Mouse (Mus musculus) kidney, postnatal 0 days (tissue): ENCODE measurements around the gene Cacnb4. TPM values are rescaled to one million over a fixed set of nuclear protein-coding genes. Genes with fewer than 3 reads are reported as not detected.

ENCODE experiments used
- ATAC-seq: fragments of 200-750 bp; cut with Nextera tagmentation; replicated peaks from 2 replicates; pipeline ENCODE4 v1.8.0; 2017; ENCODE audit warnings: low read depth, moderate number of reproducible peaks, moderate TSS enrichment, moderate library complexity; ENCODE audit not compliant: low FRiP score
- DNase-seq: peaks from one replicate; pipeline ENCODE4 v3.0.0-alpha.2; 2016; ENCODE audit warnings: low spot score
- H3K27ac ChIP-seq: fragments of 300-500 bp; sonication (generic); 2 replicates; pipeline ENCODE4 v1.5.1; 2014; ENCODE audit warnings: mild to moderate bottlenecking
- H3K27me3 ChIP-seq: fragments of 300-500 bp; sonication (generic); 2 replicates; pipeline ENCODE4 v1.6.1; 2014; ENCODE audit warnings: low read length, mixed read lengths; ENCODE audit not compliant: insufficient read depth
- H3K36me3 ChIP-seq: fragments of 300-500 bp; sonication (generic); 2 replicates; pipeline ENCODE4 v1.6.1; 2014; ENCODE audit warnings: low read length, mixed read lengths; ENCODE audit not compliant: insufficient read depth
- H3K4me1 ChIP-seq: fragments of 300-500 bp; sonication (generic); replicated peaks from 2 replicates; pipeline ENCODE4 v1.6.1; 2014; ENCODE audit warnings: antibody characterized with exemption, low read length, mixed read lengths; ENCODE audit not compliant: insufficient read depth
- H3K4me2 ChIP-seq: fragments of 300-500 bp; sonication (generic); 2 replicates; pipeline ENCODE4 v1.6.1; 2014; ENCODE audit warnings: mild to moderate bottlenecking, low read length, moderate library complexity, mixed read lengths
- H3K4me3 ChIP-seq: fragments of 300-500 bp; sonication (generic); replicated peaks from 2 replicates; pipeline ENCODE4 v1.5.1; 2014; ENCODE audit warnings: low read depth, low read length
- H3K9ac ChIP-seq: fragments of 300-500 bp; sonication (generic); 2 replicates; pipeline ENCODE4 v1.6.1; 2014; ENCODE audit warnings: low read depth, low read length
- H3K9me3 ChIP-seq: fragments of 300-500 bp; sonication (generic); replicated peaks from 2 replicates; pipeline ENCODE4 v1.6.1; 2016; ENCODE audit warnings: low read length, inconsistent platforms, mixed read lengths
- CTCF ChIP-seq: IDR thresholded peaks from 2 replicates; pipeline ENCODE4 v1.5.1; 2016; ENCODE audit warnings: antibody characterized with exemption, low read depth, mild to moderate bottlenecking, moderate library complexity
- WGBS: fragments of 180-500 bp; shearing (Covaris S2); extraction: QIAGEN DNeasy Blood & Tissue Kit; methylation state at CpG from one replicate; pipeline ENCODE4 v1.1.7; 2014; 5-methylcytosine and 5-hydroxymethylcytosine counted together
- polyA plus RNA-seq: library from polyadenylated mRNA; unstranded; fragments of >200 nt; fragmentation: Nextera tagmentation; extraction: Ambion mirVana; gene quantifications from 2 replicates; pipeline ENCODE4 v1.2.1, GENCODE M21; 2015

Gene Cacnb4
- polyA plus RNA-seq, 1 experiment from 2014 or later = 2.0 TPM

- ATAC-seq (no peak), DNase-seq (no peak)
- Histone ChIP-seq H3K27ac (no peak overlapping the region), H3K27me3 (no peaks in the 10 kb centered on the region), H3K9me3 (no peaks in the 10 kb centered on the region), H3K4me1 (no peaks in the 10 kb centered on the region), H3K9ac (no peak overlapping the region), H3K4me3 (no peak overlapping the region), H3K4me2 (no peak overlapping the region), H3K36me3 (no peaks in the 10 kb centered on the region)
- 65% methylated on average over 7 of the region's 7 CpGs for WGBS
- no peak for TF ChIP-seq CTCF
Measured at GRCm38 (mm10) chr2:52561137-52561536, 115.5 kb downstream of the Cacnb4 start.

GRCm38 (mm10) chr2:52560266-52560665, 116.4 kb downstream of the Cacnb4 start:
- Histone ChIP-seq H3K27ac (no peak overlapping the region), H3K9ac (no peak overlapping the region), H3K4me3 (no peak overlapping the region), H3K27me3 (no peaks in the 10 kb centered on the region), H3K4me1 (no peaks in the 10 kb centered on the region), H3K9me3 (no peaks in the 10 kb centered on the region), H3K4me2 (no peak overlapping the region), H3K36me3 (no peaks in the 10 kb centered on the region)
- 84% methylated on average over 2 of the region's 2 CpGs for WGBS
- TF ChIP-seq CTCF = no peak
- no peak for ATAC-seq
- DNase-seq = no peak

- DNase-seq (no peak), ATAC-seq (no peak)
- H3K27me3 ChIP-seq = no peaks in the 10 kb centered on the region
- H3K4me3 ChIP-seq = no peak overlapping the region
- 41% methylated on average over 8 of the region's 8 CpGs for WGBS
- H3K9me3 ChIP-seq = no peaks in the 10 kb centered on the region
- no peaks in the 10 kb centered on the region for H3K4me1 ChIP-seq
- no peak overlapping the region for H3K9ac ChIP-seq
- H3K4me2 ChIP-seq = no peak overlapping the region
- no peak for TF ChIP-seq CTCF
- no peak overlapping the region for H3K27ac ChIP-seq
- H3K36me3 ChIP-seq = no peaks in the 10 kb centered on the region
Measured at GRCm38 (mm10) chr2:52558411-52558810, 118.2 kb downstream of the Cacnb4 start.

GRCm38 (mm10) chr2:52557503-52558275, 118.9 kb downstream of the Cacnb4 start:
- ATAC-seq (no peak), DNase-seq (no peak)
- WGBS = 64% methylated on average over 12 of the region's 12 CpGs
- Histone ChIP-seq H3K4me3 (no peak overlapping the region), H3K4me2 (no peak overlapping the region), H3K9me3 (no peaks in the 10 kb centered on the region), H3K9ac (no peak overlapping the region), H3K4me1 (no peaks in the 10 kb centered on the region), H3K36me3 (no peaks in the 10 kb centered on the region), H3K27ac (no peak overlapping the region), H3K27me3 (no peaks in the 10 kb centered on the region)
- TF ChIP-seq CTCF = no peak

- DNase-seq (no peak), ATAC-seq (no peak)
- H3K4me2 ChIP-seq = no peak overlapping the region
- no peaks in the 10 kb centered on the region for H3K36me3 ChIP-seq
- H3K27ac ChIP-seq = no peak overlapping the region
- H3K4me3 ChIP-seq = no peak overlapping the region
- H3K4me1 ChIP-seq = no peaks in the 10 kb centered on the region
- no peak overlapping the region for H3K9ac ChIP-seq
- no peaks in the 10 kb centered on the region for H3K9me3 ChIP-seq
- H3K27me3 ChIP-seq = no peaks in the 10 kb centered on the region
- WGBS = 70% methylated on average over 4 of the region's 4 CpGs
- no peak for TF ChIP-seq CTCF
Measured at GRCm38 (mm10) chr2:52556961-52557326, 119.7 kb downstream of the Cacnb4 start.

- Histone ChIP-seq H3K4me3 (no peak overlapping the region), H3K9me3 (no peaks in the 10 kb centered on the region), H3K4me1 (no peaks in the 10 kb centered on the region), H3K36me3 (no peaks in the 10 kb centered on the region), H3K9ac (no peak overlapping the region), H3K27ac (no peak overlapping the region), H3K27me3 (no peaks in the 10 kb centered on the region), H3K4me2 (no peak overlapping the region)
- 54% methylated on average over 20 of the region's 20 CpGs for WGBS
- DNase-seq (no peak), ATAC-seq (no peak)
- TF ChIP-seq CTCF = no peak
Measured at GRCm38 (mm10) chr2:52556298-52556960, 120.2 kb downstream of the Cacnb4 start.
